Mouse (Mus musculus): ENCODE data around the gene Supt3. TPM values are rescaled to one million over a fixed set of nuclear protein-coding genes. Genes with fewer than 3 reads are reported as not detected.

Gene Supt3
- total RNA-seq, 2 experiments from 2014 or later = 20.2 to 24.4 TPM

- DNase-seq = no peak
- intact Hi-C loops (cut with DNase I) = no loop called here
Measured at GRCm38 (mm10) chr17:45118565-45119471, 341.9 kb downstream of the Supt3 start.

- DNase-seq = no peak
- intact Hi-C loops (cut with DNase I) = no loop called here
Measured at GRCm38 (mm10) chr17:45119609-45120201, 342.8 kb downstream of the Supt3 start.

DNA sequence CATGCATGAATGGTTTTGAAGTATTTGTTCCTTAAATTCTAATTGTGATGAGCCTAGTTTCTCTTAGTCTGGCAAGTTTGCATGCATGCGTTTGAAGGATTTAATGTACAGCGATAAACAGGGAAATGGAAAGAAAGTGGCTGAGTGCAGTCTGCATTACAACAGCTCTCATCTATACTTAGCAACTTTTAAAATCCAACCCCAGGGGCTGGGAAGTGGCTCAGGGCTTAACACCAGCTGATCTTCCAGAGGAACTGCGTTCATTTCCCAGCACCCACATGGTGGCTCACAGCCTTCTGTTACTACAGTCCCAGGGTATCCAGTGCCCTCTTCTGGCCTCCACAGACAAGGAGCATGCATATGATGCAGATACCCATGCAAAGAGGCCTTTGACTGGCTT, 346.9 kb downstream of the Supt3 start:
- DNase-seq = no peak
- intact Hi-C loops (cut with DNase I) = no loop called here

DNA sequence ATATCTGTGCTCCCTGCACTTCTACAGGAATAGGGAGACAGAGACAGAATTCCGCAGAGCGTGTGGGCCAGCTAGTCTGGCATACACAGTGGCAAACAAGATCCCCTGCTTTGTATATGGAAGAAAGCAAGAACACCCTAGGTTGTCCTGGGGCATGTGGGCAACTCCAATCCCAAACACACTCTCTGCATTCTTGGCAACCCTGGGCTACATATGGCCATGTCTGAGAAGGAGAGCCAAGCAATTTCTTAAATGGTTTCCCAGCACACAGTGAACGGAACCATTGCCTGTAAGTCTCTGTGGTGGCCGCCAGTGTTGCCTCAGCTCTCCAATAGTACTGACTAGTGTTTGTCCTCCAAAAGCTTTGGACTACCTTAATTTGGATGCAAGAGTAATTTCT, 351.7 kb downstream of the Supt3 start:
- intact Hi-C loops (cut with DNase I) = no loop called here
- DNase-seq = peak; percentile 11

DNA sequence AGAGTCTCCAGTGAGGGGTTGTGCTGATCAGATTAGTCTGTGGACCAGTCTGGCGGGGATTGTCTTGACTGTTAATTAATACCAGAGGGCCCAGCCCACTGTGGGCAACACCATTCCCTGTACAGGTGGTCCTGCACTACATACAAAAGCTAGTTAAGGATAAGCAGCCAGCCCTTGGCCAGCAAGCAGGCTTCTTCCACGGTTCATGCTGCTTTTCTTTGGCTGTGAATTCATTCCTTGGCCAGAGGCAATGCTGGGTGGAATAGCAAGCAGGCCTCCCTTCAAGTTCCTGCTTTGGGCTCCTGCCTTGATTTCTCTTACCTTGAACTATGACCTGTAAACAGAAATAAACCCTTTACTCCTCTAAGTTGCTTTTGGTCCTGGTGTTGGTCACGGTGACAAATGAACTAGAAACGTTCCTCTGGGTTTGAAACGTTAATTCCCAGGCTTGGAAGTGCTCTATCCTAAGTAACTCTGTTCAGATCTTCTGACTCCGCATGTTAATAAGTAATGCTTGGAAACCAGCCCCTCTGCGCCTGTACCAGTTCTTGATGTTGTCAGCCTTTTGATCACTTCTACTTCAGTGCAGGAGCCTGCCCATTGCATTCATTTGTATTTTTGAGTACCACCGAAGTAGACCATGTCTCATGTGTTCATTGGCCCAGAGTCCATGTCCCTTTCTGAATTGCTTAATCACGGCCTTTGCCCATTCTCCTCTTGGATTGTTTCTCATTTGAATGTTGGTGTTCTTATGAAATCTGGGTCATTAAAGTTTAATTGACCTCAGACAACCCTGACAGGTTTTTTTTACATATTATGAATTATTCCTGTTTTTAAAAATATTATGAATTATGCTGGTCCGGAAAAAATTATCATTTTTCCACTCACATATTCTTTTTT, 356.8 kb downstream of the Supt3 start:
- intact Hi-C loops (cut with DNase I) = no loop called here
- no peak for DNase-seq

- no peak for DNase-seq
- intact Hi-C loops (cut with DNase I) = no loop called here
Measured at GRCm38 (mm10) chr17:45136491-45136890, 359.5 kb downstream of the Supt3 start.

- DNase-seq = no peak
- intact Hi-C loops (cut with DNase I) = no loop called here
Measured at GRCm38 (mm10) chr17:45143043-45143442, 366.1 kb downstream of the Supt3 start.

DNA sequence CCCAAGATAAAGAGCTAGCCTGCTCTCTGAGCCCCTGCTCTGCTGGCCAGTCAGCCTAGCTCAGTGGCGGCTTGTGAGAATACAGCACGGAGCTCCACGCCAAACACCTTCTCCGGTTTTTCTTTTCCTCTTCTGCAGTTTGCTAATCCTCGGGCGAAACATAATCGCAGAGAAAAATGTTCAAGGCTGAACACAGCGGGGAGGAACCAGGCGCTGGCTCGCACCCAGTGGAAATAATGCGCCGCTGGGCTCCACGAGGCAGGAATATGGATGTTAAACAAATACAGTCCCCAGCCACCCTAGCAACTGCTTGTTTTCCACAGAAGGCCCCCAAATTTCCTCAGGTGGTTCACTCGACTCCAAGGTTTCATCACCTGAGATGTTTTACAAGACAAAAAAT, 367.7 kb downstream of the Supt3 start:
- intact Hi-C loops (cut with DNase I) = no loop called here
- DNase-seq = no peak

DNA sequence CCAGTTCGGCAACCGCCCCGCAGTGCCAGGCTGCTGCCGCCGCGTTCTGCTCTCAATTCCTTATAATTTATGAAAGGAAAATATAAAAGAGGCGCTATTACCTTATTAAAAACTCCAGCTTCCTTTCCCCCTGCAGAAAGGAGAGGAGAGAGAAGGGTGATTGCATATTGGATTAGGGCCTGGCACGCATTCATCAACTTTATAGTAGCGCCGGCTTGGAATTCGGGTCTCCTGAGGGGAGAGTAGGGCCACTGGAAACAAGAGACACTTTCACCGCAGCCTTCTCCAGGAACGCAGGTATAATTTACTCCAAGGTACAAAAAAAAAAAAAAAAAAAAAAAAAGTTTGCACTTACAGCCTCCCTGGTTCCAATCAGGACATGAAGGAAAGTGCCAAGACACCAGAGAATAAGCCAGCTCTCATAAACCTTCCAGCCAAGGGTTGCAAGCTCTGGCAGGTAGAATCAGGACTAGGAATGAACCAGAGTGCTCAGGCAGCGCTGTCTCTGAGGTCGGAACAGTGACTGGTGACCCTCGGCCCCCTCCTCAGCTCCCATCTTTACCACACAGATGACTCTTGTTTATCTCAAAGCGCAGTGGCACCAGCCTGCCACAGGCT, 374.5 kb downstream of the Supt3 start:
- no peak for DNase-seq
- intact Hi-C loops (cut with DNase I) = no loop called here

DNA sequence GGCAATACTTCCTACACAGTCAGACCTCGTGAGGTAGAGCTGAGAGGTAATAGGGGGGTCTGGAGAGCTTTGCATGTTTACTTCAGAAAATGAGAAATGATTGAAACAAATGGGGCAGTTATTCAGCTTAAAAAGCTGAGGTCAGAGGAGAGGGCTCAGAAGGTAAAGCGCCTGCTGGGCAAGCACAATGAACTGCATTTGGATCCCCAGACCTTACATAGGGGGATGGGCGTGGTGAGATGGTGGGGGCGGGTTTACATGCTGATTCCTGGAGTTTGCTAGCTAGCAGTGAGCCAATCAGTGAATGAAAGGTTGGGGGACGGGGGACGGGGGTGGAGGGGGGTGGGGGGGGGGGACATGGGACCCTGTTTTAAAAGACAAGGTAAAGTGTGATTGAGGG, 376.8 kb downstream of the Supt3 start:
- intact Hi-C loops (cut with DNase I) = no loop called here
- no peak for DNase-seq

- intact Hi-C loops (cut with DNase I) = no loop called here
- DNase-seq = peak; percentile 53
Measured at GRCm38 (mm10) chr17:45158171-45158691, 381.3 kb downstream of the Supt3 start.

- intact Hi-C loops (cut with DNase I) = no loop called here
- DNase-seq = no peak
Measured at GRCm38 (mm10) chr17:45160651-45161050, 383.7 kb downstream of the Supt3 start.

DNA sequence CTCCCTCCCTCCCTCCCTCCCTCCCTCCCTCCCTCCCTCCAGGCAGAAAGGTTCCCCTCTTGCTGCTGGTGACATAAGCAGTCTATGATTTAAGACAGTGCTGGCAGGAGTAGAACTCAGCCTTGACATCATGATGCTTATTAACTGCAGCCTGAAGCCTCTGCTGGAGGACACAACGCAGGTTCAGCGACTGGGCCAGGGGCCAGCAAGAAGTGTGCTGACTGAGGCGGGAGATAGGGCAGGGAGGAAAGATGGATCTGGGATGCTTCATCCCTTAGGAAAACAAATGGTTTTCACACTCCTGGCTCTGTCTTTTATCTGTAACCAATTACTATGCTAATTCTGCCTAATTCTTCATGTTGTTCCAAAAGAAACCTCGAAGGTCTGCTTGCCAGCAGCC, 388.8 kb downstream of the Supt3 start:
- peak; percentile 26 for DNase-seq
- intact Hi-C loops (cut with DNase I) = no loop called here

Other genes starting within 250 kb of the Supt3 start
- gene Runx2, start 37.6 kb downstream of the Supt3 start, total RNA-seq (2021) = 1 to 10 TPM; 4.8 to 6.2 TPM